Mouse (Mus musculus): ENCODE results near the gene Mrgprx1.

Gene Mrgprx1

DNA sequence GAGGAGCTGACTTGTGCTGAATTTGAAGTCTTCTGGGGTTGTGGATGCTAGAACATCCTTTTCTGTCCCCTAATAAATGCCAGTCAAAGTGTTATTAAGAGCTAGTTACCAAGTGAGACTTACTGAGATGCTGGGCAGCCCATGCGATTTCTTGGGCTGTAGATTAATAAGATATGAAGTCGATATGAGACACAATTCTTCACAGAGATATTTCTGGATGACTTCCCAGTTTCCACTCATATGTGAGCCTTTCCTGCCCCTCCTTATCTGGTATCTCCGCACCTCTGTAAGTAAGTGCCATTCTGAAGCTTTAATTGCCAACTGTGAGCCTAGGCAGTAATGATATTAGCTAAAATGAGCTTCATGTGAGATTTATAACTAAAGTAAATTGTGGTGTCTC, at the start of gene Mrgprx1:
Gene Mrgprx1 (minus strand): TSS at position 101 of the 400 bp plus-strand sequence.
- DNase-seq (ENCODE audit: extremely low spot score, low read depth, low spot score): no peak

DNA sequence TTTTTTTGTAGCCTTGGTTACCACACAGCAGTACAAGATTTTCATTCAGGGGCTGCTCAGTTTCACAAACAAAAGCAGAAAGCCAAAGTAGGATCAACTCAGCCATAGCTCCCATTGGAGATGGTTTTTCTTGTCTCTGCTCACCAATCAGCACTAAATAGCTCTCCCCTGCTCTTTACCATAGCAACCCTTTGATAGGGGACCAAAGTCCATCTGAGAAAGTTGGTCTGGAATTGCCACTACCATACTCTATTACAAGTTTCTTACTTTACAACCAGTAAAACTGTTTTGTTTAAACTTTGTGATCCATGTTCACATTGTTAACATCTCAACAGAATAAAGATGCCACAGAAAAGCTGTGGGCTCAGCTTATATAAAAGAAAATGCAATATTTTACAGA, 48.1 kb upstream of the Mrgprx1 start:
- DNase-seq (ENCODE audit: extremely low spot score, low read depth, low spot score): no peak

DNA sequence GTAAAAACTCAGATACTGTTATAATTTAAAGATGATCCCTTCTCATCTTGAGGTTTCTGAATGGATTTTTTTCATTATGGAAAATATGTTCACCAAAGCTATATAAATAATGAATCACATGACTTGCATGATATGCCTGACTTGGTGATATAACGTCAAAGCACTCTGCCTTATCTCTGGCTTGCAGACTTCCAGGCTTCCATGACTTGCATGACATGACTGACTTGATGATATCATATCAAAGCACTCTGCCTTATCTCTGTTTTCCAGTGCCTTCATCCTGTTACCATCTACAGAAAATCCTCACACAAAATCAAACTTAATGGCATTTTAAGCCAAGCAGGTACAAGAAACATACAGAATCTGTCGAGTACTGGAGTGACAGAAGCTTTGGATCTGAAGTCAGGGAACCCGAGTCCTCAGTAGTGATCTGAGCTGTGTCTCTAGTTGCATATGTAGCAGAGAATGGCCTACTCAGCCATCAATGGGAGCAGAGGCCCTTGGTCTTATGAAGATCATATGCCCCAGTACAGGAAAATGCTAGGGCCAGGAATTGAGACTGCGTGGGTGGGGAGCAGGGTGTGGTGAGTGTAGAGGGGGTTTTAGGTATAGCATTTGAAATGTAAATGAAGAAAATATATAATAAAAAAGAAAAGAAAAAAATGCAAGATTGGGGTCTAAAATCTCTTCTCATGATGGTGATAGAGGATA, 19.2 kb upstream of the Mrgprx1 start:
- no peak for DNase-seq (ENCODE audit: extremely low spot score, low read depth, low spot score)

DNA sequence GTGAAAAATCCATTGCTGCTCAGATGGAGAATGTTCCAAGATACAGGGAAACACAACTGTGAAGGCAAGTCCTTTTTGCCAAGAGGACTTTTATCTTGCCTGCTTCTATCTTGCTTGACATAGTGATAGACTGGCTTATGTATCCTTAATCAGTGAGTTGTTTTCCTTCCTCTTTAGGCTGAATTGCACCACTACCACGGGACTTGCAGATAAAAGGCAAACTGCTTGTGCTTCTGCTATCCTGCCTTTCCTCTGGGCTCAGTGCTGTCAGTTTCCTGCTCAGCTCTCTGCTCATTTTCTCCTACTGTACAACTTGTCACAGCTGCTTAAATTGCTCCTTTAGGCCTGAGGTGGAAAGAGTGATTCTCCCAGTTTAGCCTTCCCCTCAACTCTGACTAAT, 16.6 kb upstream of the Mrgprx1 start:
- DNase-seq (ENCODE audit: extremely low spot score, low read depth, low spot score): no peak

DNA sequence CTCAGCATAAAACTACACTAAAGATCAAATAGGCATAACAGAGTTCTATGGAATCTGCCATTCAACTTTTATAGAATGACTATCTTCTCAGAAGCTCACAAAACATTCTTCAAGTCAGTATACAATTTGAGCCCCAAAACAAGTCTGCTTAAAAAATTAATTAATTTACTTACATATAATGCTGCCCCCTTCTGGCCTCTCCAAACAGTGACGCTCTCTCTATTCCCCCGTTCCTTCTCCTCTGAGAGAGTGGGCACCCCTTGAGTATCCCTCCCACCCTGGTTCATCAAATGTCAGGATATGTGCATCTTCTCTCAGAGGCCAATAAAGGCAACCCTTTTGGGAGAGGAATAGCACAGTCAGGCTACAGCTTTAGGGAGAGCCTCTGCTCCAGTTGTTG, 9.5 kb downstream of the Mrgprx1 start:
- DNase-seq (ENCODE audit: extremely low spot score, low read depth, low spot score): no peak

DNA sequence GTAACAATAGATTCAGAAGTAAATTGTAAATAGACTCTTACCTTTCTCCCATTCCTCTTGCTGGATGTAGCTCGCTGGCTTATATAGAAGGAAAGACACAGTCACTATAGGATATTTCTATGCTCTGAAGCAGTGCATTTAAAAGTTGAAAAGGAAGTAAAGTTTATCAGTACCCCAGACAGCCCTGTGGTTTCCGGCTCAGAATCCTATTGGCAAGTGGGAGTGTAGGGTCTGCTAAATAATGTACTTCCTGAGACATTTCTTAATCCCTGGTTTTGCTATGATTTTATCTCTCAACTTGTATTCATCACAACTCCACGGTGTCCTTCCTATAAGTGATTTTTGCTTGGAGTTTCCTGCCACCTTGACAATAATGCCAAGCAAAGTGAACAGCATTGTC, 31.7 kb downstream of the Mrgprx1 start:
- DNase-seq (ENCODE audit: extremely low spot score, low read depth, low spot score): no peak

DNA sequence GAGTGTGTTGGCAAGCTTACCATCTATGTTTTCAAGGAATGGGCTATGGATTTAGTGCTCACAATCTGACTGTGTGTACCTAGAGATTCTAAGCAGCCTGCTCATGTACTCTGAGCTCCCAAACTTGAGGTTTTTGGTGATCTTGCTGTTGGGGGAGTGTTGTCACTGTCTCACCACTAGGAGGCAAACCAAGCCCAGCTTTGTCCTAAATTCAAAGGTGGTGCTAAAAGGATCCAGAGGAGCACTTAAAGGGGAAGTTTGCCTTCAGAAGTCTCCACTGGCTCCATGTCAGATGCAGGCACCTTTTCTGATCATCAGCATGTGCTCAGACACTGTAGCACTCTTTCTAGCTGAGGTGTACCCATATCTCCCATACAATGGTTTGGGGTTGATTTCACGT, 40.6 kb downstream of the Mrgprx1 start:
- no peak for DNase-seq (ENCODE audit: extremely low spot score, low read depth, low spot score)

DNA sequence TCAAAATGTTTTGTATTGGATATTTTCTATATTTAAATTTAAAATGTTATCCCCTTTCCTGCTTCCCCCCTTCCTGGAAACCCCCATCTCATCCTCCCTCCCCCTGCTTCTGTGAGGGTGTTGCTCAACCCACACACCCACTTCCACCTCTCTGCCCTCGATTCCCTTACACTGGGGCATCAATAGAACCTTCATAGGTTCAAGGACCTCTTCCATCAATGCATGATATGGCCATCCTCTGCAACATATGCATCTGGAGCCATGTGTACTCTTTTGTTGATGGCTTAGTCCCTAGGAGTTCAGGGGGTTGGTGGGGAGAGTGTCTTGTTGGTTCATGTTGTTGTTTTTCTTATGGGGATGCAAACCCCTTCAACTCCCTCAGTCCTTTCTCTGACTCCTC, 45.4 kb downstream of the Mrgprx1 start, which contains the start of gene Mrgpra4:
Gene Mrgpra4 (minus strand): TSS at position 101 of the 400 bp plus-strand sequence.
- DNase-seq (ENCODE audit: extremely low spot score, low read depth, low spot score): no peak
